Mouse (Mus musculus) spleen, postnatal 10 days (tissue): ENCODE data around the gene Tmod3.
A peak's percentile ranks its signal among the peaks of the same experiment; 100 is the strongest.

Experiments
- DNase-seq, 2 experiments: peaks; one replicate each; pipeline ENCODE4 v3.0.0; 2021 to 2022; ENCODE audit warnings: low spot score in 2 of 2

The Tmod3 gene

GRCm38 (mm10) chr9:75559512-75560012 is at the start of gene Tmod3:
Tmod3 (minus strand) TSS chr9:75559657.
- peak; percentile 93 to 96 for DNase-seq

- DNase-seq = no peak
These were observed 48.0 kb upstream of the Tmod3 start for GRCm38 (mm10) chr9:75607496-75607895.

- DNase-seq = no peak
These were observed 42.1 kb upstream of the Tmod3 start for GRCm38 (mm10) chr9:75601510-75601909.

- DNase-seq = no peak
These were observed 40.9 kb upstream of the Tmod3 start for GRCm38 (mm10) chr9:75600166-75600934.

DNA sequence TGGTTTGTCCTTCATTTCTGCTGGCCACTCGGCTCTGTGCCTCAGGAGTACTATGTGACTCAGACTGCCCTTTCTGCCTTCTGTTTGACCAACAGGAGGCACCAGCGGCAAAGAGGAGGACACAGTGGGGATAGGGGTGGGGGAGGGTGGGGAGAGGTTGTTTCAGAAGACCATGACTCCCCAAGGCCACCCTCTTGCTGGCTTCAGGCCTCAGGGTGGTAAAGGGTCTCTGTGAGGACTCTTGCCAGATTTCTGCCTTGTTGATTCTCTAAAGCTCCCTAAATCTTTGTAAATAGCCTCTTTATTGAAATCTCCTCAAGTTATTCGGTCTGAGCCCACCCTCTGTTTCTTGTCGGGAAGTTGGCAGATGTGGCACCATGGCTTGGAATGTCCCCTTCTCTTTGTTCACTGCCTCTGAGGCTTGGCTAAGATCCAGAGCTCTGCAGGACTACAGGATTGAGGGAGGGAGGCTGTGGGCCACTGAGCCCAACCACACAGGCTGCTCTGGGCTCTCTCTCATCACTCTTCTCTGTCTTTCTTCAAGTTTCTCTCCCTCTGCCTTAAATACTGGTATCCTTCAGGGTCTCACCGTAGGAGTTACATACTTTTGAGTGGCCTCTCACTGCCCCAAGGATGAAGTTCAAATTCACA is 39.9 kb upstream of the Tmod3 start:
- no peak for DNase-seq

DNA sequence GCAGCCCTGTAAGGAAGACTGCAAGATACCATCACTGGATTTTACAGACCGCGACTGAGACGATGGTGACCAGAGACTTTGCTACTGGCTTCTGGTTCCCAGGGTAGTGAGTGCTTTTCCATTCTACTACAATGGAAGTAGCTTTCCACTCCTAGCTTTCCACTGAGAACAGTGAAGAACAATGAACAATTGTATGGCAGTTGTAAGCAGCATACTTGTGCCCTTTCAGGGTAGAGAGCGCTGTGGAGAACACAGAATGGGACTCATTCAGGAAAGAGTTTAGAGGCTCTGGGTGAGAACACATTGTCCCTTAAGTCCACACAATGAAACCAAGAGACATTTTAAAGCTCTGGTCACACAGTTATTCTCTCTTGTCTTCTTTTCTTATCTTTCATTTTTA is 38.1 kb upstream of the Tmod3 start:
- DNase-seq = no peak

- no peak for DNase-seq
These were observed 37.6 kb upstream of the Tmod3 start for GRCm38 (mm10) chr9:75597036-75597435.

DNA sequence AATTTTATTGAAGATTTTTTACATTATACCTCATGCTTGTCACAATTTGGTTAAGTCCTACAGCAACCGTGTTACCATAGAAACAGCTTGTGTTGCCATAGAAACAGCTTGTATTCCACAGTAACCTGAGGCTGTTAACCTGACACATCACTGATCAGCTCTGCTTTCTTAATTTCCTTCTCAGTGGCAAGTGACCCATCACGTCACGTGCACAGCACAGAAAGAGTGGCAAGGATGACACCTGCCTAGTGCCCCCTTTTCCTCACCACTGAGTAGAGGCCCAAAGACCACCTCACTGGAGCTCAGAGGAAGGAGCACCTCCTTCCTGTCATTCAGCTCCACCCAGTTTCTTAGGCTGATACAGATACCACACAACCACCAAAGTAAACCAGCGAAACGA is 34.0 kb upstream of the Tmod3 start:
- no peak for DNase-seq

DNA sequence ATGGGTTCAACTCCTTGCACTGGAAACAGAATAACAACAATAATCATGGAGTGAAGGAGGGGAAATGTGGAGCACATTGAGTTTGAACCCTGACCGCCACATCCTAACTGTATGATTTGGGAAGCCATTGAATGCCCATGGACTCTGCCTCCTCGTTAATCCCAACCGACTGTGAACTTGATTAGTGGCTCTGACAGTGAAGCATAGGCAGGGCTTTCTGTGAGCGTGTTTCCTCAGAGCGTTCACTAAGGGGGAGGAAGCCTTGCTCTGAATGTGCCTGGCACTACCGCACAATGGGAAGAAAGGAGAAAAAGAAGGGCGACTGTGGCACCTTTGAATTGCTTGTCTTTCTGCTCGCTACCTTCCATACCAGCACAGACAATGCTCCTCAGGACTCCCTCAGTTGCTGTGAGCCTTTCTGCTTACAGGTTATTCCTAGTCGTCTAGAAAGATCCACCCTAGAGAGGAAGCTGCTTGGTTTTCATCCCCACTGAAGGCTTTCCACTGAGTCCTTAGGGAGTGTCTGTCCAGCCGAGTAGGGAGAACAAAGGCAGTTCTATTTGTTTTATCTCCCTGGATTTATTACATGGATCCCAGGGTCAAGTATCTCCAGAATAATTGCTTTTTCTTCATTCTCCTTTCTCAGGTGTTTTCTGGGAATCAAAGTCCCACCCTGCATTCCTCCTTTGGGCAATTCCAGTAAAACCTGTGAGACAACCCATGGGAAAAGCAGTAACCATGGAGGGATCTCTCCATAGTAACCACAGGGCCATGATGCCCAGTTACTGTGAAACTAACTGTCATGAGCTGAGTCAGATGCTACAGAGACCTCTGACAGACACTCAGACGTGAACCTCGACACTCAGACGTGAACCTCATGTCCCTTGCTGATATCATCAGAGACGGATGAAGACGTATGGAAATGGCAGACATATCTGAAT is 30.7 kb upstream of the Tmod3 start:
- DNase-seq = no peak

DNA sequence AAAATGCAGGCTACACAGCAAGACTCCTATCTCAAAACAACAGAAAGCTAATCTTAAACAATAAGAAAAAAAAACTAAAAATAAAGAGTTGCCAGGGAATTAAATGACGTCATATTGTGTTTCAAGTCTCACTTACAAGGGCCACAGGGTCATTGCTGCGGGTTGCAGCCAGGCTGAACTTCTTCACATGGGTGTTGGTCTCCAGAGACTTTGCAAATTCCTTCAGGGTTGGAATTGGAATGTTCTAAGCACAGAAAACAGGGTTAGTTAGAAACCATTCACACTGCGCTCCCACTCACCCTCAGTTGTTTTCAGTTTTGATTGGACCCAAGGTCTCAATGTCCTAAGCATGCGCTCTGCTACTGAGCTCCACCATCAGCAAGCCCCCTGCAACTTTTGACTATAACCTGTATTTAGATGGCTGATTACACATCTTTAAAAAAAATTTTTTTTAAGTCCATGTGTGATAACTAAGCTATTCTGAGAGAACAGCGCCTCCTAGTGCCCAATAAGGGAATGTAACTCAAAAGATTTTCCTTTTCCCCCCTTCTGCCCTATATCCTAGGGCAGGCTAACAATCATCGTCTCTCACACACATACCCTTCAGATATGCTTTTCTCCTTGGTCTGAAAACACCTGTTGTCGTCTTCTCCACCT is 22.4 kb upstream of the Tmod3 start:
- peak in 1 of 2 experiments; percentile 21 for DNase-seq

DNA sequence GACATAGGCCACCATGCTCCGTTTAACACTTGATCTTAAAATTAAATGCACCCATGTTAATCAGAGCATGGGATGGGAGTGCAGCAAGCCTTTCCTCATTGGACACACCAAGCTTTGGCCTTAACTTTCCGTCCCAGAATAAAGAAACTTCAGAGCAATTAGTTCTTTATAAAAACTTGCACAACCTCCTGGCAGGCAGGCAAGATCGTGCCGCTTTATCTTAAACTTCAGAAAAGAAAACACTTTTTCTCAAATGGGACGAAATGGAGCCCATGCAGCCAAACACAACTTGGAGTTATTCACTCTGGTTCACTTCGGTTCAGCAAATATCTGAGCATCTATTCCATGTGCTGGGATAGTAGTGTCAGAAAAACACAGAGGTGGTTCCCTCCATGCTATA is 19.9 kb upstream of the Tmod3 start:
- DNase-seq = no peak

- no peak for DNase-seq
These were observed 11.8 kb upstream of the Tmod3 start for GRCm38 (mm10) chr9:75571036-75571942.

DNA sequence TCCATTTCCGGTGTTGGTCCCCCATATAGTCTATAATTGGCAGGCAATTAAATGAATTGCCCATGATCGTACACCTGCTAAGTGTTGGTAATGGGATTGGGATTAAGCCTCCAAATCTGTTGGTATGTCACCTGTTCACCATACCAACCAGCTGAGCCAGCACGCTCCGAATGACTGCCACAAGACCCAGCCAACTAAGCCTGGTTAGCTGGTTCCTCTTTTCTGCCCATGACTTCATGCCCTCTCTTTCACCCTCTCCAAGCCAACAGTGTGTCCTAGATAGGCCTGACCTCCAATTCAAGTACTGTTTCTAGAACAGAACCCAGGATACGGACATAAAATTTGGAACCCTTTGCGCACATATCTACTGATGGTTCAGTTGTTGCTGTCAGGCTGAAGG is 8.9 kb upstream of the Tmod3 start:
- peak in 1 of 2 experiments; percentile 20 for DNase-seq

- no peak for DNase-seq
These were observed 5.4 kb upstream of the Tmod3 start for GRCm38 (mm10) chr9:75564892-75565291.

DNA sequence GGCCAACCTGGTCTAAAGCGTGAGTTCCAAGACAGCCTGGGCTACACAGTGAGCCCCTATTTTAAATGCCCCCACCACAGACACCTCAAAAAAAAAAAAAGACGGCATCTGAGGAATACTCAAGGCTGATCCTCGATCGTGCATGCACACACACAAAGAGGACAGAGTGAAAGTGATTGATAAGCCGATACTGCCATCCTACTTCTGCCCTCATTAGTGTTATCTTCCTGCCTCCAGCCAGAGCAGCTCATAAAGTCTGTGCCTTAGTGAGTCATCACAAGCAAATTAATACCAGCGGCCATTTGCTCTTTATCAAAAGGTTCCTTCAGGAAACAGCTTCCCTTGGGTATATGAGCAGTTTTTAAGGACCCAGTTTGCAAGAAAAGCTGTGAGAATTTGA is 4.2 kb upstream of the Tmod3 start:
- DNase-seq = no peak

GRCm38 (mm10) chr9:75563176-75563575 is 3.7 kb upstream of the Tmod3 start:
- no peak for DNase-seq

- DNase-seq = no peak
These were observed 1.7 kb upstream of the Tmod3 start for GRCm38 (mm10) chr9:75561040-75561669.

GRCm38 (mm10) chr9:75560353-75560752 is 896 bp upstream of the Tmod3 start:
- no peak for DNase-seq

DNA sequence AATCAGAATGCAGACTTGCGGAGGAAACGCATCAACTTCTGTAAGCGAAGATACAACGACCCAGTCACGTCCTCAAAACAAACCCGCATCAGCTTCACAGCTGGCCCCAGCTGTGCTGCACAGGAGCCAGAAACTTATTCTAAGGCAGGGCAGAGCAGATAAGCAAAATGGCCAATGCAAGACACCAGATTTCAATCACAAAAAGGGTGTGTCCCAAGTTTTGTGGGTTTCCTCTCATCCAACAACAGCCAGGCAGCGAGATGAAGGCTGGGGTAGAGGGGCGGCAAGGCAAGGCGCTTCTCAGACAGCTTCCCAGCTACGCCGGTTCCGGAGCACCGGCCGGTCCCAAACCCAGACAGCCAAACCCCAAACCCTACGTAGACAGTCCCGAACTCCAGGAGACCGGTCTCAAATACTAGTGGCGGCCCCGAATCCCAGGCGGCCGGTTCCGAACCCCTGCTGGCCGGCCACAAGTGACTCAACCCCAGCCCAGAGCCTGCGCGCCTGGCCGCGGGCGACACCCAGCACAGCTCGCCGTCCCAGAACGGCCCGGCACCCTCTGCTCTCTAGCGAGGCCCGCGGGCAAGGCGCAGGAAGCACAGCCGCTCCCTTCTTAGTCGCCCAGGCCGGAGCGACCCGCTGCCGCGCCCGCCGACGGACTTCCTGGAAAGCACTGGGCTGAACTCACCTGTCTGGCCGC is 495 bp downstream of the Tmod3 start:
- DNase-seq = peak in 1 of 2 experiments; percentile 76
